Mouse (Mus musculus) heart, adult 2 months (tissue): ENCODE measurements around the gene Ell. TPM values are rescaled to one million over a fixed set of nuclear protein-coding genes. Genes with fewer than 3 reads are reported as not detected.

Experiments used
- DNase-seq, 2 experiments: peaks; one replicate each; pipeline ENCODE4 v3.0.0; 2021
- H3K27ac ChIP-seq: fragments of 200-600 bp; 2 replicates; pipeline ENCODE4 v1.8.1; 2022
- H3K27me3 ChIP-seq: fragments of 200-500 bp; 2 replicates; pipeline ENCODE4 v1.6.1; 2012; ENCODE audit warnings: mild to moderate bottlenecking, low read length, inconsistent platforms, mixed read lengths; ENCODE audit not compliant: control insufficient read depth, insufficient read depth
- H3K36me3 ChIP-seq: fragments of 200-500 bp; 2 replicates; pipeline ENCODE4 v1.6.1; 2012; ENCODE audit warnings: low read length, inconsistent platforms; ENCODE audit not compliant: control insufficient read depth, insufficient read depth
- H3K4me1 ChIP-seq: fragments of 200-500 bp; 2 replicates; pipeline ENCODE4 v1.6.1; 2011; ENCODE audit warnings: low read length; ENCODE audit not compliant: control insufficient read depth, insufficient read depth
- H3K4me3 ChIP-seq: fragments of 200-600 bp; 2 replicates; pipeline ENCODE4 v1.8.1; 2022
- H3K79me2 ChIP-seq: fragments of 200-500 bp; replicated peaks from 2 replicates; pipeline ENCODE4 v1.6.1; 2012; ENCODE audit warnings: mild to moderate bottlenecking, inconsistent platforms, low read length, moderate library complexity, mixed read lengths; ENCODE audit not compliant: control insufficient read depth, insufficient read depth
- H3K9ac ChIP-seq: fragments of 200-500 bp; 2 replicates; pipeline ENCODE4 v1.6.1; 2012; ENCODE audit warnings: low read depth, mild to moderate bottlenecking, control low read depth, inconsistent platforms, low read length, mixed read lengths
- CTCF ChIP-seq: fragments of 200-600 bp; IDR thresholded peaks from 2 replicates; pipeline ENCODE4 v1.8.1; 2022; ENCODE audit warnings: antibody characterized with exemption, mild to moderate bottlenecking, moderate library complexity
- EP300 ChIP-seq: fragments of 200-500 bp; IDR thresholded peaks from 2 replicates; pipeline ENCODE4 v1.6.1; 2011; ENCODE audit warnings: low read depth, low read length, control low read depth; ENCODE audit not compliant: insufficient read depth
- POLR2A ChIP-seq: fragments of 200-500 bp; IDR thresholded peaks from 2 replicates; pipeline ENCODE4 v1.6.1; 2011; ENCODE audit warnings: mild to moderate bottlenecking, low read depth, low read length, control low read depth; ENCODE audit not compliant: insufficient read depth
- WGBS: fragments of 180-500 bp; shearing (Covaris S2); methylation state at CpG from one replicate; pipeline ENCODE4 v1.1.7; 2018; 5-methylcytosine and 5-hydroxymethylcytosine counted together
- intact Hi-C: fragments of 180-260 bp; cut with DNase I; formaldehyde crosslinking; loops from one replicate; pipeline ENCODE4 v1.15.1; 2025
- polyA plus RNA-seq: library from polyadenylated mRNA; depleted of rRNA; stranded (reverse); fragments of >200 nt; gene quantifications from 2 replicates; pipeline ENCODE4 v1.2.3, GENCODE M21; 2012
- total RNA-seq, 2 experiments: library from RNA; stranded (reverse); gene quantifications; 2 replicates each; pipeline ENCODE4 v1.2.3; 2021

Gene Ell
- total and polyA plus RNA-seq, 3 experiments: 9.6 to 12.7 (median 12.0) TPM

GRCm38 (mm10) chr8:70610796-70611771 lies 71.8 kb downstream of the Ell start:
- under 1% methylated on average over 54 of the region's 54 CpGs for WGBS
- Histone ChIP-seq H3K27me3 (no peaks in the 10 kb centered on the region), H3K36me3 (no peaks in the 10 kb centered on the region), H3K9ac (peak overlapping the region; percentile 74), H3K4me3 (peak overlapping the region; percentile 65), H3K4me1 (peaks cover 8% of the 10 kb centered on the region), H3K79me2 (no peaks in the 10 kb centered on the region), H3K27ac (peak overlapping the region; percentile 93)
- DNase-seq: peak; percentile 88 to 95
- TF ChIP-seq CTCF (peak; percentile 86), POLR2A (no peak; the same call in 1 of the 2 replicates), EP300 (0 out of 2 replicates have a peak, but pooled peaks have one; percentile 26)
- intact Hi-C loops: loop anchor here (2.0 to 5.0 kb wide), 3 partner anchors 16 to 91 kb away; partner anchors contain the start of genes Iqcn and Isyna1

DNA sequence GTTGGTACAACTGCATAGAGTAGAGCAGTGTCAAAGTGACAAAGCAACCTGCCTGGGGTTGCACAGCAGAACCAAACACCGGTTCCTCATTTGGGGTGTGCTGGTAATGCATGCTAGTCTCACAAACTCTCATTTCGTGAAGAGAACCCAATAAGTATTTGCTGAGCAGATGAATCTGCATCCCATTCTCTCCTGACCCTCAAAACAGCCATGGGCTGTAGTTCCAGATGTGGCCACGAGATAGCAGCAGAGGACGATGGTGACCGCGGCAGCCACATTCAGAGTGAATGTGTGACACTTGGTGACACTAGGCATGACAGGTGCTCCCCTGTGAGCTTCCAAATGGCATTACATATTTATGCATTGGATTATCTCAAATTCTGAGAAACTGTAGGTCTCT lies 72.6 kb downstream of the Ell start:
- WGBS: under 1% methylated on average over 6 of the region's 6 CpGs
- Histone ChIP-seq H3K27me3 (no peaks in the 10 kb centered on the region), H3K9ac (peak overlapping the region; percentile 74), H3K79me2 (no peaks in the 10 kb centered on the region), H3K4me3 (peak overlapping the region; percentile 65), H3K27ac (peak overlapping the region; percentile 93), H3K4me1 (peaks cover 8% of the 10 kb centered on the region), H3K36me3 (no peaks in the 10 kb centered on the region)
- no peak for TF ChIP-seq POLR2A
- no peak; the same call in 1 of the 2 replicates for TF ChIP-seq CTCF
- TF ChIP-seq EP300: peak; percentile 80; the same call in 1 of the 2 replicates
- intact Hi-C loops: loop anchor here (1.0 to 5.0 kb wide), 5 partner anchors 17 to 90 kb away; partner anchors contain the start of genes Iqcn and Isyna1
- peak; percentile 89 to 95 for DNase-seq

- no peaks in the 10 kb centered on the region for H3K79me2 ChIP-seq
- intact Hi-C loops: loop anchor here (2.0 to 5.0 kb wide), 2 partner anchors 15 to 89 kb away; partner anchors contain the start of gene Iqcn
- 16% methylated on average over 1 of the region's 1 CpGs for whole genome bisulfite sequencing
- no peak overlapping the region for H3K9ac ChIP-seq
- peak in 1 of 2 experiments; percentile 20 for DNase-seq
- H3K27me3 ChIP-seq: no peaks in the 10 kb centered on the region
- H3K27ac ChIP-seq: no peak overlapping the region
- no peak overlapping the region for H3K4me3 ChIP-seq
- peaks cover 7% of the 10 kb centered on the region for H3K4me1 ChIP-seq
- no peak for TF ChIP-seq POLR2A
- no peak for TF ChIP-seq EP300
- H3K36me3 ChIP-seq: no peaks in the 10 kb centered on the region
Measured at GRCm38 (mm10) chr8:70613763-70614162, 74.5 kb downstream of the Ell start.

DNA sequence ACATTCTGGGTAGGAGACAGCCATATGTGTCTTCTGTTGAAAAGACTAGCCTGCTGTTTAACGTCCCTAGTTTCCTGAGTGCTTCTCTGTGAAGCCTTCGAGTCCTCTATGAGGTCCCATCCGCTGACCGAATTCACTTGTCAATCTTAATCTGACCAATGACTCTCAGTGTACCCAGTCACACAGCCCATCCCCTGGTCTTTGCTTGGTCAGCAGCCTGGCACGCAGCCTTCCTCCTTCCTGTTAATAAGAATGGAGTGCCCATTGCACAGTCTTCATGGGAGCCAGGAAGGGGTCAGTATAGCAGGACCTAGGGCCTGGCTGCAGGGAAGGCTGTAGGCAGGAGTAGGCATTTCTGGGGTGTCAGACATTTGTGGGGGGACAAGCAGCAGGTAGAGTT lies 75.2 kb downstream of the Ell start:
- 74% methylated on average over 5 of the region's 5 CpGs for WGBS
- H3K9ac ChIP-seq: no peak overlapping the region
- H3K27ac ChIP-seq: no peak overlapping the region
- no peak overlapping the region for H3K4me3 ChIP-seq
- DNase-seq: peak in 1 of 2 experiments; percentile 53
- no peaks in the 10 kb centered on the region for H3K79me2 ChIP-seq
- H3K4me1 ChIP-seq: peaks cover 2% of the 10 kb centered on the region
- intact Hi-C loops: loop anchor here (5.0 kb wide), 1 partner anchor 88 kb away; the partner anchor contains the start of gene Iqcn
- TF ChIP-seq POLR2A: no peak
- TF ChIP-seq CTCF: no peak
- TF ChIP-seq EP300: no peak
- no peaks in the 10 kb centered on the region for H3K36me3 ChIP-seq
- H3K27me3 ChIP-seq: no peaks in the 10 kb centered on the region

GRCm38 (mm10) chr8:70615281-70615680 lies 76.0 kb downstream of the Ell start:
- H3K9ac ChIP-seq: no peak overlapping the region
- H3K4me1 ChIP-seq: peaks cover 2% of the 10 kb centered on the region
- no peaks in the 10 kb centered on the region for H3K36me3 ChIP-seq
- TF ChIP-seq POLR2A: no peak
- no peak for TF ChIP-seq CTCF
- no peak for TF ChIP-seq EP300
- H3K79me2 ChIP-seq: no peaks in the 10 kb centered on the region
- no peak overlapping the region for H3K27ac ChIP-seq
- H3K27me3 ChIP-seq: no peaks in the 10 kb centered on the region
- WGBS: 85% methylated on average over 8 of the region's 8 CpGs
- intact Hi-C loops: no loop called here
- H3K4me3 ChIP-seq: no peak overlapping the region
- no peak for DNase-seq

GRCm38 (mm10) chr8:70615894-70616293 lies 76.6 kb downstream of the Ell start, which contains the start of gene Lrrc25:
Gene Lrrc25 (plus strand): TSS chr8:70616155.
- Histone ChIP-seq H3K27ac (no peak within 1 kb of the TSS; the same call in 1 of the 2 replicates), H3K9ac (no peak within 1 kb of the TSS), H3K4me3 (no peak within 1 kb of the TSS), H3K79me2 (no peaks in the 10 kb centered on the region), H3K27me3 (no peaks in the 10 kb centered on the region), H3K4me1 (no peaks in the 10 kb centered on the region; the same call in 1 of the 2 replicates), H3K36me3 (no peaks in the 10 kb centered on the region)
- WGBS: 57% methylated on average over 3 of the region's 3 CpGs
- intact Hi-C loops: no loop called here
- DNase-seq: peak; percentile 34 to 48
- 0 out of 2 replicates have a peak, but pooled peaks have one; percentile 20 for TF ChIP-seq POLR2A
- no peak for TF ChIP-seq CTCF
- no peak for TF ChIP-seq EP300
